Mouse (Mus musculus): ENCODE data around the gene Mast4.
"Not testable (repeated sequence)": the region's sequence is repeated elsewhere in the genome, so short reads cannot be mapped to it uniquely, and the experiment has no call there.

Mast4 gene

GRCm38 (mm10) chr13:103334392-103334686, at the start of gene Mast4:
Gene Mast4, minus strand, starts transcription at chr13:103334497.
- DNase-seq (ENCODE audit: low read depth, low spot score), result peak; percentile 83

GRCm38 (mm10) chr13:103374495-103374894, 40.2 kb upstream of the Mast4 start:
- DNase-seq (ENCODE audit: low read depth, low spot score), result peak; percentile 64

DNA sequence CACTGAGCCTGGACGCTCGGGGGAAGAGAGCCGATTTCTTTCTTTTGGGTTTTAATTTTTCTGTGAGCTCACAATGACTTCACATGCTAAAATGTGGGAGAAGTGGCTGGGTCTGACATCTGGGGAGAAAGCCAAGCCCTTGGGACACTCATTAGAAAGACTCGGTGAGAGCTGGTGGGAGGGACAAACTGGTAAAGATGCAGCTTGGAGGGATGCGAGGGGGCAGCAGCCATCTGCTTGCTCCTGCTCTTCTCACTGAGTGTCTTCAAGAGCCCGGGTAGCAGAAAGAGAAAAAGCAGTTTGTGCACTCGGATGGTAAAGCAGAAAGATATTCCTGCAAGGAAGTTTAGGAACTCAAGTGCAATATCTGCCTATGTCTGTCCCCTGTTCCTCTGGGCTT, 34.9 kb upstream of the Mast4 start:
- no peak for DNase-seq (ENCODE audit: low read depth, low spot score)

GRCm38 (mm10) chr13:103363181-103363580, 28.9 kb upstream of the Mast4 start:
- peak; percentile 87 for DNase-seq (ENCODE audit: low read depth, low spot score)

GRCm38 (mm10) chr13:103357415-103357814, 23.1 kb upstream of the Mast4 start:
- DNase-seq (ENCODE audit: low read depth, low spot score), result not testable (repeated sequence)

DNA sequence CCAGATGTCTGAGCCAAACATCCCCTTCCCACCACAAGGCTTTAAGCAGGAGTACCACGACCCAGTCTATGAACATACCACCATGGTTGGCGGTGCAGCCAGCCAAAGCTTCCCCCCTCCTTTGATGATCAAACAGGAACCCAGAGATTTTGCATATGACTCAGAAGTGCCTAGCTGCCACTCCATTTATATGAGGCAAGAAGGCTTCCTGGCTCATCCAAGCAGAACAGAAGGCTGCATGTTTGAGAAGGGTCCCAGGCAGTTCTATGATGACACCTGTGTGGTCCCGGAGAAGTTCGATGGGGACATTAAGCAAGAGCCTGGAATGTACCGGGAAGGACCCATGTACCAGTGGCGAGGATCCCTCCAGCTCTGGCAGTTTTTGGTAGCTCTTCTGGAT, 22.6 kb upstream of the Mast4 start:
- not testable (repeated sequence) for DNase-seq (ENCODE audit: low read depth, low spot score)

GRCm38 (mm10) chr13:103354737-103355136, 20.4 kb upstream of the Mast4 start:
- DNase-seq (ENCODE audit: low read depth, low spot score), result no peak

DNA sequence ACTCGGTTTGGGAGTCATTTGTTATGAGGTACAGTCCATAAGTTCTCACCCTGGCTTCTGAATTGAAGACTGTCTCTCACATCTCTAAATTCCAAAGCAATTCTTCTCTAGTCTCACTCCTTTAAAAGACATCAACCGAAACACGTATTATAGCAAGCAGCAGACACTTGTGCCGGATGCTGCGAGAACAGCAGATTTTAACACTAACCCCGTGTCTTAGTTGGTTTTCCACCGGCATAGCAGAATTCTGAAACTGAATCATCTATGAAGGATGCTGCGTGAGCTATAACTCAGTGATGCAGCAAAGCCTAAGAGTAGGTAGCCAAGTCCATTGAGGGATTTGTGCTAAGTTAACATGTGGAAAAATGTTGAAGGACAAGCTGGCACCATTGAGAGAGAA, 10.5 kb upstream of the Mast4 start:
- no peak for DNase-seq (ENCODE audit: low read depth, low spot score)

DNA sequence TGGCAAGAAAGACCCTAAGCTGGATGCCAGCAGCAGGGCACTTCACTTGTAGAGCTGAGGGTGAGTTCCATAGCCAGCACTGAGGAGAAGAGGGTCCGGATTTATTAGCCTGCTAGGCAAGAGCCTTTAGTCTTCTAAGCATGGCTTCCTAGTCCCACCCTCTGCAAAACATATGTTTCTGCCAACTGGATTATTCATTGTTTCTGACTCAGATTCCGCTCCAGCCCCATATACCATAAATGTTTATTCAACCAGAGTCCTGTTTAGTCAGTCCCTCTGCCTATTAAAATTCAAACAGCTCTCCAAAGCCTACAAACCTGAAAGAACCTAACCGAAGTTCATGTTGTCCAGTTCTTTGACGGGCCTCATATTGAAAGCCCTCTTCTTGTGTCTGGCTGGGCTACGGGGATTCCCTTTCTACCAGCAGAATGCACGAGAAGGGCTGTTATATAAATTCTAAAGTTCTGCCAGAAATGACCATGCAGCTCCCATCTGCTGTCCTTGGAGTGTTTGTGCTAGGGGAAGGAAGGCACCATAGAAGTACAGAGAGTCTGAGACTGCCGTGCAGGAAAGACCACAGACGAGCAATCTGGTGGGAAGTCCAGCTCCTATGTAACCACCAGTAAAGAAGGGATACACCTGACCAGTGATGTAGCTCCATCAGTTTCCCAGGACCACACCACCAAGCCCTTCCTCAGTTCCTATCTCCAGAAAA, 9.9 kb upstream of the Mast4 start:
- no peak for DNase-seq (ENCODE audit: low read depth, low spot score)

DNA sequence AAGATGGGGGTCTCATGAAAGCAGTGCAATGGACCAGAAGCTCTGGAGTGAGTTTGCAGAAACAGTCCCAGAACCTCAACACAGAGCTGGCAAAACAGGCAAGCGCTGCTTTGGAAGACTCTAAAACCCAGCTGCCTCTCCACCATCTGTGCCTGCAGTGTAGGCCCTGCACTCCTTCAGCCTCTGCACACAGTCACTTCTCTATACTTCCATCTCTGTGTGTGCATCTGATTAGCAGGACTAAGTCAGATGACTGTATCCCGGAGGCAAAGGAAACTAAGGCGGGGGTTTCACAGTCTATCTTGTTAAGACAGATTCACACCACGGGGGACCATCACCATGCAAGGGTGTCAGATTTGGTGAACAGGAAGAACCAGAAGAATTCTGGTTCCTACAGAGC, 6.7 kb upstream of the Mast4 start:
- no peak for DNase-seq (ENCODE audit: low read depth, low spot score)

DNA sequence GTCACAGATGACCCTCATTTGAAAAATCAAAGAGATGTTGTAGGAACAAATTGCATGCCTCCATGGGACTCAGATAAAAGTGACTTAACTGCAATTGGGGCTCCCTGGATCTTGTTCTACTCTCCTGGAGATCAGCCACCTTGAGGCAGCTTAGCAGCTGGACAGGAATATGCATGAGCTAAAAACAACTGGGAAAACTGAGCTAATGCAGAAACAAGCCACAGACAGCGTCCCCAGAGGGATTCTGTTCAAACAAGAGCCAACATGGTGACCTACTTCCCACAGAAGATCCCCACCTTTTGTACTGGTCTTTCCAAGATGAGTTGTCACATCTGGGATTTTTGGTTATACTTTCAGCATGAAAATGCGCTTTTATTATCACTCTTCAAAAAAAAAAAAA, 4.3 kb upstream of the Mast4 start:
- no peak for DNase-seq (ENCODE audit: low read depth, low spot score)

GRCm38 (mm10) chr13:103336237-103336636, 1.9 kb upstream of the Mast4 start:
- no peak for DNase-seq (ENCODE audit: low read depth, low spot score)

DNA sequence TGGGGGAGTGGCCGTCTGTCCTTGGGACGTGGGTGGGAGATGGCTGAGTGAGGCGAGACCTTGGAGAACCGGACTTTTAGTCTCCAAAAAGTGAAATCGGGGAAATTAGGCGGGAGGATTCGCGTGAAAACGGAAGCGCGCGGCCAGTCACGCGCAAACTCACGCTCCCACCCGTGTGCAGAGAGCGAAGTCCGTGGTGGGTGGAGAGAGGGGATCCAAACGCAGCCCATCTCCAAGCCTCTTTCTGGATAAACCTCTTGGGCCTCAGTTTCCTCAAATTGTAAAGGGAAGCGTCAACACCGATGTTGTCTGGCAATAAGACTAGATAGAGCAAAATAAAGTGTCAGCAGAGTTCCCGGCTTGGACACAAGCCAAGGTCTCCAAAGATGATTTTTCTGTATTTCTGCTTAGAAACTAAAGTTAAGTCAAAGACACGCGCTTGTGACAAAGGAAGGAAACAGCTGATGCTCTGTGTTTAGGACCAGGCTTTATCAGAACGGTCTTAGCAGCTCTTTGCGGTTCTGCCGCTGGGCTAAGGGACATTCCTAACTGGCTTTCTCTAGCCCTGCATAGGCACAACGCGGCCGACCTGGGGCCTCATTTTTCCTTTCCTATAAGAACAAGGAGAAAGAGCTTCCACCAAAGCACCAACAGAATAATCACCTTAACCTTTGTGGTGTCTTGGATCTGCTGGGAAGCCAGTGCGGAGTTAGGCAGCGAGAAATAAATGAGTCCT, 594 bp upstream of the Mast4 start:
- DNase-seq (ENCODE audit: low read depth, low spot score), result peak; percentile 24

DNA sequence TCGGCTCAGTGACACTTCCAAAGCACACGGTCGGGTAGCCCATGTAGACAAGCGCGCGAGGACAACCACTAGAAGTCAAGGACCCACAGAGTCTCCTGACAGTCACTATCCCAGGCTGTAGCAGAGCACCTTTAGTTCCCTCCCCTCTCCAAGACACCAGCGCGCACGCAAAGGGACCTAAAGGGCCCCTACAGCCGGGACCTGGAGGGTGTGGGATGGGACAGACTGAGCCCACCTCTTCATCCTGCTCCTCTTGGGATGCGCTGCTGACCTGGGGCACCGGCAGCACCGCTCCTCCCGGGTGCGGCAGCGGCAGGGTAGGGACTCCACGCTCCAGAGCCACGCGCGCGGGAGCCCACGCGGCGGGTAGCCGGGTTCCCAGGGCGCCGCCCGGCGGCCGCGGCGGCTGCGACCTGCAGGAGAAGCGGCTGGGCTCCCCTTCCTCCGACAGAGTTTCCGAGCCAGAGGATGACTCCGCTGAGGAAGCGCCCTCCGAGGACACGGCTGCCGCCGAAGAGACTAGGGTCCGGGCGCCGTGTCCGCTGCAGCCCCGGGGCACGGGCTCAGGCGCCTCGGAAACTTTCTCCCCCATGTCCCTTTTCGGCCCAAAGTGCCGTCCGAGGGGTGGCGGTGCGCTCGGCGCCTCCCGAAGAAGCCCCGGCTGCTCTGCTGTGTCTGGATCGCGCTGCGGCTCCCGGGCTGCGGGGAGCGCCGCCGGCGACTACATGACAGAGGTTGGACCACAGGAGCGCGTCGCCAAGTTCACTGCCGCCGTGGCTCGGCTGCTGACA, 501 bp downstream of the Mast4 start:
- DNase-seq (ENCODE audit: low read depth, low spot score), result peak; percentile 62

GRCm38 (mm10) chr13:103333153-103333552, 1.1 kb downstream of the Mast4 start:
- DNase-seq (ENCODE audit: low read depth, low spot score), result no peak

DNA sequence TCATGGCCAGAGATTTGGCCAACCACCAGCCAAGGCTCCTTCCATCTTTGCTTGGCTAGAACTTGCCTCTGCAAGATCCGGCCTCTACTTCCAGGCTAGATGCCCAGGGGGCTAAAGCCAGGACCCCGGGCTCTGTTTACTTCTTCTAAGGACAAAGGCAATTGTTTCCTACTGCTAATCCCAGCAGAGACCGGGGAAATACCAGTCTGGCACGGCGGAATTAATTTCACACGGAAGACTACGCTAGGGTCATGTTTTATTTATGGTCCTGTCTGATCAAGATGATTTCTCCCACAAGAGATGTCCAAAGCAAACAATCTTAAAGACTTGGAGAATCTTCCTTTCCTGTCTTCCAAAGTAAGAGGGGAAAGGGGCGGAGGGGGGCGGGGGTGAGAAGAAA, 1.6 kb downstream of the Mast4 start:
- DNase-seq (ENCODE audit: low read depth, low spot score), result no peak

DNA sequence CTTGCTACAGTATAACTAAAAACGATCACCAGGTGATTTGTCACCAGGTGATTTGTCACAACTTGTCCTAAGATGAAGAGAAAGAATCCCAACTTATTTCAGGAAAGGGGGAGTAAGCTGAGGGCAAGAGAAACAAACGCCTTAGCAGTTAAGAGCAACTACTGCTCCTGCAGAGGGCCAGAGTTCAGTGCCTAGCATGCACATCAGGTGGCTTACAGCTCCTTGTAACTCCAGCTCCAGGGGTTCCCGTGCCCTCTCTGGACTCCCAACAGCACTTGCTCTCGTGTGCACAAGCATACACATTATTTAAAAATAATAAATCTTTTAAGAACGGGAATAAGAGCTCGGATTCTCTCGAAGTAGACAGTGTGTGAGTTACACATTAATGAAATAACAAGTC, 3.2 kb downstream of the Mast4 start:
- DNase-seq (ENCODE audit: low read depth, low spot score), result no peak

GRCm38 (mm10) chr13:103328299-103328698, 6.0 kb downstream of the Mast4 start:
- DNase-seq (ENCODE audit: low read depth, low spot score), result no peak

DNA sequence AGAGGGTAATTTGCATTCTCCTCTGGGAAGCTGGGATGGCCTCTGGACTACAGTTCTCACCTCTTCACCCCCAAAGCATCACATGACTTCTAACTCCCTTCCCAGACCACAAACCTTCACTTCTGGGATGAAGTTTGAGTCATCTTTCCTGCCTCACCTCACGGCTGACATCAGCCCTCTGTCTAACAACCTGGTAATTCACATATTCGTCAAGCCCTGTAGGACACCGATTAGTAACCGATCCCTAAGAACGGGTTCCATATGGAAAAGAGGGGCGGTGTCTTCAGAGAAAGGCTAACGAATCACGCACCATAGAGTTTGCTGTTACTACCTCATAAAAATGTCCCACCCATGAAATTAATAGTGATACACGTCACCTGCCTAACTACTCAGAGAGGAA, 6.5 kb downstream of the Mast4 start:
- no peak for DNase-seq (ENCODE audit: low read depth, low spot score)

GRCm38 (mm10) chr13:103326186-103326585, 8.1 kb downstream of the Mast4 start:
- no peak for DNase-seq (ENCODE audit: low read depth, low spot score)

DNA sequence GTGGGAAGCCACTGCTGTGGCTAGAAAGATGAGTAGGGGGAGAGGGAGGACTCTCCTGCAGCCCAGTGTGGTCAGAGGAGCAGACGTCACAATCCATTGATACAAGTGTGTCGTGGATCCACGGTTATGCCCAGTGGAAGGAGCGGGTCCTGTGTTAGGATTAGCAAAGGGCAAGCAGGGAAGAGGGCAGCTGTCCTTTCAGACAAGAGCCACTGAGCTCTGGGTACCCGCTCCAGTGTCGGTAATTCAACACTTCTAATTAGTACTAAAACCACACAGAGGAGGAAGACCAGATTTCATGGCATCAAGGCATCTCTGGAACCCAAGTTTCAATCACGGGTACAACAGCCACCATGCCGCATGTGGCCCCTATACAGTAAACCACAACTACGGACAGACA, 14.4 kb downstream of the Mast4 start:
- no peak for DNase-seq (ENCODE audit: low read depth, low spot score)

DNA sequence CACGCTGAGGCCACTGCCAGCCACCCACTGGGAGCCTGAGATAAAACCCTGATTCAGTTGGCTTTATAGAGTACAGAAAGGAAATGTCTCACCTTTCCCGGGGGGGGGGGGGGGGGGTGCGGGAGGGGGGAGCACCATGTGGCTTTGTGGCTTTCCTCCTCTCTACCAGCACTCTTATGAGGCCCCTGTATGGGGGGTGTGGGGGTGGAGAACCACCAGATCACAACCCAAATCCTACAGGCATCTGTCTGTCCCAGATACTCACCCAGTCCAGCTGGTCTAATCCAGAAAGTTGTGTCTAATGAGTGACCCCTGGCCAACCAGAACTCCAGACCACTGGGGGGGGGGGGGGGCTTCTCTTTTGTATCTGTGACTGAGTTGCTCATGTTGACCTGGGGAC, 15.0 kb downstream of the Mast4 start:
- no peak for DNase-seq (ENCODE audit: low read depth, low spot score)
